Mouse (Mus musculus) E14TG2a.4 (cell line): ENCODE measurements around the gene Ttc28.

Experiments used
- CTCF ChIP-seq: conservative IDR thresholded peaks from 2 replicates; pipeline ENCODE4 v1.5.1; 2014; ENCODE audit warnings: low read length
- NANOG ChIP-seq: IDR thresholded peaks from 2 replicates; pipeline ENCODE4 v1.6.1; 2014; ENCODE audit warnings: borderline replicate concordance, low read length, mixed read lengths

DNA sequence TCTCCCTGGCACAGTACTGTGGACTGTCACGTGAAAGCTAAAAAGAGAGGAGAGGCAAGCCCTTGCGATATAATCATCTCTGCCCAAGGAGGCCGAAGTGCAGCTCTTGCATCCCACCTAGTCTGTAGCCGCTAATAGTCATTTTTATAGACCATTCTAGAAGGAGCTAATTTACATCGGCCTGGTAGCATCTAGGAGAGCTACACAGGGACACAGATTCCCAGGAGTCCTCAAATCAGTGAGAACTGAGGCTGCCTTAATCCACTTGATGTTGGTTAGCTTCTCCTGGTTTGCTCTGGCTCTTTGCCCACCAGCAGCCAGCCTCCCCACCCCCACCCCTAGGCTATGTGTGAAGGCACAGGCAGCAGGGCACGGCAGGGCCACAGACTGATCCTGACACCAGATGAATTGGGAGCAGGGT lies 193.7 kb downstream of the Ttc28 start:
- no peak for TF ChIP-seq CTCF
- no peak for TF ChIP-seq NANOG
